Mouse (Mus musculus) cerebellum, adult 9-10 months (tissue): Measurements from ENCODE around the gene Tex47.

ENCODE experiments used
- DNase-seq: peaks from one replicate; pipeline ENCODE4 v3.0.0; 2022

Gene Tex47

GRCm38 (mm10) chr5:7303819-7304218 lies at the start of gene Tex47:
Gene Tex47, plus strand, starts transcription at chr5:7304119.
- DNase-seq = no peak

DNA sequence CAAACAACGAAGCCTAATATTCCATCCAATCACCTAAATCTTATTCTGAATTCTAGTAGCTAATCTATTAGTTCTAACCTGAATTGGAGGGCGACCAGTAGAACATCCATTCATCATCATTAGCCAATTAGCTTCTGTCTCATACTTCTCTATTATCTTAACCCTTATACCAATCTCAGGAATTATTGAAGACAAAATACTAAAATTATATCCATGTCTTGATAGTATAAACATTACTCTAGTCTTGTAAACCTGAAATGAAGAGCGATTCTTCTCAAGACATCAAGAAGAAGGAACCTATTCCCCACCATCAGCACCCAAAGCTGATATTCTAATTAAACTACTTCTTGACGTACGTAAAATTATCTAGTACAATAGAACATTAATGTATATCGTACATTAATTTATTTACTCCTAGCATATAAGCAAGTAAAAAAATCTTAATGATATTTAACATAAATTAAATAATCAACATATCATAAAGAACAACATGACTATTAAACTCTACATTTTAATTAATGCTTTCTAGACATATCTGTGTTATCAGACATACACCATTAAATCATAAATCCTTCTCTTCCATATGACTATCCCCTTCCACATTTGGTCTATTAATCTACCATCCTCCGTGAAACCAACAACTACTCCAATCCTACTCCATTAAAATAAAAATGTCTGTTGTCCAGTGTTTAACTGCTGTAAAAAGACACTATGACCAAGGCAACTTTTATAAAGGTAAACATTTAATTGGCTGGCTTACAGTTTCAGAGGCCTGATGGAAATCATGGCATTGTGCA lies 27.1 kb upstream of the Tex47 start:
- no peak for DNase-seq

DNA sequence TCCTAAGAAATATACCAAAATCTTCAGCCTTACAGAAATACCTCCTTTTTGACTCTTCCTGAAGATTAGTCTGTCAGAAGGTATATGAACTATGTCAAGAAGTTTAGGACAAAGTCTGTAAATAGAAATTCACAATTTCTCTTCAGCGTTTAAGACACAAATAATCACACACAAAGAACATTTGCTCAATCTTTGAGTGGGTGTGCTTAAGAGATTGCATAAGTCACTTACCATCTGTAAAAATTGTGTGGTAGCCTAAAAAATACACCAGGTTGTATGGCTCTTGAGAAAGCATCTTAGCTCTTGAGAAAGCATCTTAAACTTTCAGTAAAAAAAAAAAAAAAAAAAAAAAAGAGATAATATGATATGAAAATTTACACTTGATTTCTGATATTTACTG lies 19.6 kb upstream of the Tex47 start:
- DNase-seq = no peak

- no peak for DNase-seq
Observed at GRCm38 (mm10) chr5:7302969-7303368, 950 bp upstream of the Tex47 start.

- no peak for DNase-seq
Observed at GRCm38 (mm10) chr5:7325594-7325993, 21.7 kb downstream of the Tex47 start.

DNA sequence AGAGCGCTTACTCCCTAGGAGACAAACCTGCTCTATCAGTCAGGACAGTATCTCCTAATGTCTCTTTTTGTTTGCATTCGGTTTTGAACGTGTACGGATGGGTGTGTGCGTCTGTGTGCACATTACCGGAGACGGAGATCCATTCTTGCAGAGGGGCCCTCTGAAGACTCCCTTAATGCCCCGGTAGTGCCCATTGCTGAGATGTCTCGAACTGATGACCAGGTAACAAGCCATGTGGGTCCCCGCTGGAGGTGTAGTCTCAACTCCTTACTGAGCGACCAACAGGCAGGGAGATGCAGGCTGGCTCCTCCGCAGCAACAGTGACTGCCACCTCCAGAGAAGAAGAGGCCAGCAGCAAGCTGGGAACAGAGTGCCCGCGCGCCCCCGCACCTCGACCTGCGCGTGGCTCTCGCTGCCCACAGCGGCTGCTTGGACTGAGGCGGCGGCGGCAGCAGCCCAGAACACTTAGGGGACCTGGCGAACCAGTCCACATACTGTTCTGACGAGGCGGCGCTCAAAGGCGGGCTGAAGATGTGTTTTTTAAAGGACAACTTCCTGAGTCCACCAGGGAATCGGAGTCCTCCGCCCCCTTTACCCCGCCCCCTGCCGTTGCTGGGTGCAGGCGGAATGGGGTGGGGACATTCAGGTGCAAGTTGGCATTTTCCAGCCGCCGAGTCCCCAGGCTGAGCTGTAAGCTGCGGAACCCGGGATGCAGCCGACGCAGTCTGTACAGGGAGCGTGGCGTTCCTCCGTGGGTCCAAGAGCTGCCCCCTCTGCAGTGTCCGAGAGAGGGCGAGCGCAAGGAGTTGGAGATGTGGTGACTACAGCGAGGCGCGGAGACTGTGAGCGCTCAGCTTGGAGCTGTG lies 40.5 kb downstream of the Tex47 start, which contains the start of gene Zfp804b:
Gene Zfp804b (minus strand): TSS at position 612 of the 866 bp plus-strand sequence.
- no peak for DNase-seq

DNA sequence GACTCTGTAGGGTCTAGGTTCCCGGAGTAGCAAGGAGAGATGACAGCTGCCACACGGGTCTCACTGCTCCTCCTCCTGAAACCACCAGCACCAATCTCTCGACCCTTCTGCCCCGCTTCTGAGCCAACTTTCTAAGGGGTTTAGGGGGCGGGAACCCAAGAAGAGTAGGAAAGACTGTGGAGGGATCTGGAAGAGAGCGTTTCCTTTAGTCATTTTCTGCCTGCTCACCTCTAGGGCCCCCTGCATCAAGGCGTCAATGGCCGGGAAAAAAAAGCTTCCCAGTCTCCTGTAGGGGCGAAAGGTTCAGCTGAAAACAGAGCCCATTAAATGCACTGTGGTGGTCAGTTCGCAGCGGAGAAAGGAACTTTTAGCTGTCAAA lies 41.1 kb downstream of the Tex47 start:
- no peak for DNase-seq
